8 mouse cellular contexts compared by ENCODE assay signal in genomic region chr12:76883824-76884223, GRCm38 (mm10).
DNase-seq lines count a peak whose midpoint lies in the region.

No protein-coding gene starts in this region.

- peak; percentile 34 for DNase-seq in embryo, embryonic 11 days
- no peak for DNase-seq in embryo, embryonic 10 days (ENCODE audit: low spot score)
- DNase-seq in gastrocnemius, postnatal 4 days (ENCODE audit: low spot score in 2 of 2), result peak; percentile 37 to 71
- DNase-seq in kidney, adult 9 months, result peak; percentile 95
- DNase-seq in lung, postnatal 36 days, result peak; percentile 95
- no peak for DNase-seq in T-cell, adult 2 months (ENCODE audit: low spot score)
- DNase-seq in layer of hippocampus, adult 9-11 months, result no peak
- no peak for DNase-seq in cerebellum, adult 11 months

Comparison
In these comparisons a context has a peak if more than half of its experiments do, and no peak if none do; other contexts are left out.
1. DNase-seq: peak in embryo, embryonic 11 days (single experiment), gastrocnemius, postnatal 4 days (2 of 2), kidney, adult 9 months (single experiment) and lung, postnatal 36 days (single experiment); none in embryo, embryonic 10 days (single experiment), T-cell, adult 2 months (single experiment), layer of hippocampus, adult 9-11 months (single experiment) and cerebellum, adult 11 months (single experiment).